Mouse (Mus musculus) midbrain, embryonic 14.5 days (tissue): Measurements from ENCODE around the gene Mif4gd. TPM values are rescaled to one million over a fixed set of nuclear protein-coding genes. Genes with fewer than 3 reads are reported as not detected.

ENCODE experiments used
- ATAC-seq: fragments of 200-750 bp; cut with Nextera tagmentation; 2 replicates; pipeline ENCODE4 v1.8.0; 2017; ENCODE audit warnings: moderate number of reproducible peaks, moderate library complexity; ENCODE audit not compliant: low FRiP score, low TSS enrichment
- DNase-seq: peaks from one replicate; pipeline ENCODE4 v3.0.0-alpha.2; 2015
- H3K27ac ChIP-seq: fragments of 300-500 bp; sonication (generic); replicated peaks from 2 replicates; pipeline ENCODE4 v1.5.1; 2014; ENCODE audit warnings: mild to moderate bottlenecking, low read depth, low read length, moderate library complexity
- H3K27me3 ChIP-seq: fragments of 300-500 bp; sonication (generic); 2 replicates; pipeline ENCODE4 v1.6.1; 2014; ENCODE audit warnings: low read length, control low read depth, mixed read lengths; ENCODE audit not compliant: control insufficient read depth, insufficient read depth
- H3K36me3 ChIP-seq: fragments of 300-500 bp; sonication (generic); 2 replicates; pipeline ENCODE4 v1.6.1; 2014; ENCODE audit warnings: low read length, control low read depth; ENCODE audit not compliant: control insufficient read depth, insufficient read depth
- H3K4me1 ChIP-seq: fragments of 300-500 bp; sonication (generic); 2 replicates; pipeline ENCODE4 v1.6.1; 2014; ENCODE audit warnings: mild to moderate bottlenecking, antibody characterized with exemption, low read length, control low read depth; ENCODE audit not compliant: control insufficient read depth, insufficient read depth
- H3K4me2 ChIP-seq: fragments of 300-500 bp; sonication (generic); 2 replicates; pipeline ENCODE4 v1.6.1; 2014; ENCODE audit warnings: mild to moderate bottlenecking, low read length, moderate library complexity
- H3K4me3 ChIP-seq: fragments of 300-500 bp; sonication (generic); replicated peaks from 2 replicates; pipeline ENCODE4 v1.5.1; 2014; ENCODE audit warnings: low read depth, low read length
- H3K9ac ChIP-seq: fragments of 300-500 bp; sonication (generic); replicated peaks from 2 replicates; pipeline ENCODE4 v1.6.1; 2014; ENCODE audit warnings: mild to moderate bottlenecking, low read length, moderate library complexity
- H3K9me3 ChIP-seq: fragments of 300-500 bp; sonication (generic); 2 replicates; pipeline ENCODE4 v1.6.1; 2016; ENCODE audit warnings: low read length, control low read depth, mixed read lengths; ENCODE audit not compliant: control insufficient read depth
- WGBS: fragments of 180-500 bp; shearing (Covaris S2); extraction: QIAGEN DNeasy Blood & Tissue Kit; methylation state at CpG from one replicate; pipeline ENCODE4 v1.1.7; 2014; 5-methylcytosine and 5-hydroxymethylcytosine counted together
- polyA plus RNA-seq: library from polyadenylated mRNA; unstranded; fragments of >200 nt; fragmentation: Nextera tagmentation; extraction: Ambion mirVana; gene quantifications from 2 replicates; pipeline ENCODE4 v1.2.1, GENCODE M21; 2014

Gene Mif4gd
- polyA plus RNA-seq, 1 experiment from 2014 or later: 11.4 TPM

- no peaks in the 10 kb centered on the region for H3K9me3 ChIP-seq
- WGBS: 94% methylated on average over 7 of the region's 7 CpGs
- H3K9ac ChIP-seq: no peak overlapping the region
- H3K27ac ChIP-seq: no peak overlapping the region
- H3K4me1 ChIP-seq: no peaks in the 10 kb centered on the region
- peaks cover 95% of the 10 kb centered on the region for H3K36me3 ChIP-seq
- no peak for DNase-seq
- ATAC-seq: no peak
- no peak overlapping the region for H3K4me3 ChIP-seq
- no peaks in the 10 kb centered on the region for H3K27me3 ChIP-seq
- H3K4me2 ChIP-seq: no peak overlapping the region
These were observed 27.1 kb downstream of the Mif4gd start for GRCm38 (mm10) chr11:115585573-115586100.

- no peak for DNase-seq
- Histone ChIP-seq H3K9me3 (no peaks in the 10 kb centered on the region), H3K9ac (no peak overlapping the region), H3K36me3 (peaks cover 93% of the 10 kb centered on the region), H3K27me3 (no peaks in the 10 kb centered on the region), H3K4me1 (no peaks in the 10 kb centered on the region), H3K4me2 (no peak overlapping the region), H3K27ac (no peak overlapping the region), H3K4me3 (no peak overlapping the region)
- no peak for ATAC-seq
- WGBS: 88% methylated on average over 10 of the region's 10 CpGs
These were observed 28.2 kb downstream of the Mif4gd start for GRCm38 (mm10) chr11:115584376-115585073.

- H3K27ac ChIP-seq: no peak overlapping the region
These were observed 29.7 kb downstream of the Mif4gd start for GRCm38 (mm10) chr11:115582913-115583606.

GRCm38 (mm10) chr11:115579080-115579479 lies 33.7 kb downstream of the Mif4gd start:
- ATAC-seq: no peak
- no peak for DNase-seq
- Histone ChIP-seq H3K27me3 (no peaks in the 10 kb centered on the region), H3K36me3 (peaks cover 66% of the 10 kb centered on the region), H3K4me3 (no peak overlapping the region), H3K9ac (no peak overlapping the region), H3K27ac (no peak overlapping the region), H3K4me2 (no peak overlapping the region), H3K4me1 (no peaks in the 10 kb centered on the region), H3K9me3 (no peaks in the 10 kb centered on the region)

More at GRCm38 (mm10) chr11:115582913-115583606, 29.7 kb downstream of the Mif4gd start:
- DNase-seq (no peak), ATAC-seq (no peak)
- H3K9me3 ChIP-seq: no peaks in the 10 kb centered on the region
- H3K4me1 ChIP-seq: no peaks in the 10 kb centered on the region
- 85% methylated on average over 10 of the region's 10 CpGs for WGBS
- H3K36me3 ChIP-seq: peaks cover 95% of the 10 kb centered on the region
- H3K9ac ChIP-seq: no peak overlapping the region
- no peak overlapping the region for H3K4me3 ChIP-seq
- no peaks in the 10 kb centered on the region for H3K27me3 ChIP-seq
- H3K4me2 ChIP-seq: no peak overlapping the region

GRCm38 (mm10) chr11:115564961-115565360 lies 47.8 kb downstream of the Mif4gd start:
- ATAC-seq: no peak
- peak overlapping the region; percentile 73 for H3K4me2 ChIP-seq
- H3K9ac ChIP-seq: peak overlapping the region; percentile 73; the same call in 1 of the 2 replicates
- DNase-seq: no peak
- WGBS: 20% methylated on average over 7 of the region's 7 CpGs
- no peak overlapping the region for H3K27ac ChIP-seq
- H3K4me3 ChIP-seq: peak overlapping the region; percentile 75
- no peaks in the 10 kb centered on the region for H3K27me3 ChIP-seq
- peaks cover 40% of the 10 kb centered on the region for H3K36me3 ChIP-seq
- no peaks in the 10 kb centered on the region for H3K9me3 ChIP-seq
- peaks cover 7% of the 10 kb centered on the region; the same call in 1 of the 2 replicates for H3K4me1 ChIP-seq

- no peaks in the 10 kb centered on the region for H3K27me3 ChIP-seq
- peak within 1 kb of the TSS; percentile 84 for H3K27ac ChIP-seq
- ATAC-seq (peak; percentile 84), DNase-seq (peak; percentile 99)
- H3K4me3 ChIP-seq: peak within 1 kb of the TSS; percentile 75
- H3K9ac ChIP-seq: peak within 1 kb of the TSS; percentile 73
- peaks cover 33% of the 10 kb centered on the region for H3K36me3 ChIP-seq
- WGBS: under 1% methylated on average over 42 of the region's 42 CpGs
- H3K4me1 ChIP-seq: peaks cover 7% of the 10 kb centered on the region; the same call in 1 of the 2 replicates
- H3K9me3 ChIP-seq: no peaks in the 10 kb centered on the region
- H3K4me2 ChIP-seq: peak within 1 kb of the TSS; percentile 73
These were observed 48.5 kb downstream of the Mif4gd start, which contains the start of gene Nup85 for GRCm38 (mm10) chr11:115564064-115564809. Gene Nup85, plus strand, starts transcription at chr11:115564434.

DNA sequence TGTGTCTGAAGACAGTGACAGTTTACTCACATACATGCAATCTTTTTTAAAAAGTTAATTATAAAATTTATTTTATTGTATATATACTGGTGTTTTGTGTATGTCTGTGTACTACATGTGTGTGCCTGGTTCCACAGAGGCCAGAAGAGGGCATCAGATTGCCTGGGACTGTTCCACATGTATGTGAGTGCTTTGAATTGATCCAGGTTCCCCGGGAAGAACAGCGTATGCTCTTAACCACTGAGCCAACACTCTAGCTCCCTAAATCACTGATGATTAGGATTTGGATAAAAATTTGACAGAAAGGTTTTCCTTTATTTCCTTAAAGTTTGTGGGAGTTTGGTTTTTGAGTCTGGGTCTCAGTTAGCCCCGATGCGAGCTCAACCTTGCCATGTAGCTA lies 49.4 kb downstream of the Mif4gd start:
- H3K27me3 ChIP-seq: no peaks in the 10 kb centered on the region
- no peak for DNase-seq
- H3K36me3 ChIP-seq: peaks cover 24% of the 10 kb centered on the region
- no peaks in the 10 kb centered on the region for H3K9me3 ChIP-seq
- no peak for ATAC-seq
- H3K4me2 ChIP-seq: peak overlapping the region; percentile 73
- WGBS: 44% methylated on average over 4 of the region's 4 CpGs
- peaks cover 7% of the 10 kb centered on the region; the same call in 1 of the 2 replicates for H3K4me1 ChIP-seq
- peak overlapping the region; percentile 75 for H3K4me3 ChIP-seq
- H3K27ac ChIP-seq: peak overlapping the region; percentile 84; the same call in 1 of the 2 replicates
- 0 out of 2 replicates have a peak overlapping the region, but pooled peaks have one; percentile 73 for H3K9ac ChIP-seq
